Mouse (Mus musculus) hindbrain, postnatal 0 days (tissue): ENCODE measurements around the gene Mnat1. TPM values are rescaled to one million over a fixed set of nuclear protein-coding genes. Genes with fewer than 3 reads are reported as not detected.
A peak's percentile ranks its signal among the peaks of the same experiment; 100 is the strongest.

Experiments
- ATAC-seq: fragments of 200-750 bp; cut with Nextera tagmentation; 2 replicates; pipeline ENCODE4 v1.8.0; 2017; ENCODE audit warnings: mild to moderate bottlenecking, moderate TSS enrichment, moderate library complexity
- DNase-seq: peaks from one replicate; pipeline ENCODE4 v3.0.0-alpha.2; 2015; ENCODE audit warnings: low spot score
- H3K27ac ChIP-seq: fragments of 300-500 bp; sonication (generic); 2 replicates; pipeline ENCODE4 v1.5.1; 2014; ENCODE audit warnings: mild to moderate bottlenecking
- H3K27me3 ChIP-seq: fragments of 300-500 bp; sonication (generic); 2 replicates; pipeline ENCODE4 v1.6.1; 2014; ENCODE audit warnings: low read length, mixed read lengths; ENCODE audit not compliant: insufficient read depth
- H3K36me3 ChIP-seq: fragments of 300-500 bp; sonication (generic); 2 replicates; pipeline ENCODE4 v1.6.1; 2014; ENCODE audit warnings: low read length, mixed read lengths; ENCODE audit not compliant: insufficient read depth
- H3K4me1 ChIP-seq: fragments of 300-500 bp; sonication (generic); 2 replicates; pipeline ENCODE4 v1.6.1; 2014; ENCODE audit warnings: antibody characterized with exemption, low read length, mixed read lengths; ENCODE audit not compliant: insufficient read depth
- H3K4me2 ChIP-seq: fragments of 300-500 bp; sonication (generic); 2 replicates; pipeline ENCODE4 v1.6.1; 2014; ENCODE audit warnings: low read depth, mild to moderate bottlenecking, low read length, moderate library complexity, mixed read lengths
- H3K4me3 ChIP-seq: fragments of 300-500 bp; sonication (generic); 2 replicates; pipeline ENCODE4 v1.5.1; 2014; ENCODE audit warnings: low read length
- H3K9ac ChIP-seq: fragments of 300-500 bp; sonication (generic); replicated peaks from 2 replicates; pipeline ENCODE4 v1.6.1; 2014; ENCODE audit warnings: mild to moderate bottlenecking, low read length, moderate library complexity, mixed read lengths
- H3K9me3 ChIP-seq: fragments of 300-500 bp; sonication (generic); 2 replicates; pipeline ENCODE4 v1.6.1; 2016; ENCODE audit warnings: low read length, mixed read lengths
- CTCF ChIP-seq: IDR thresholded peaks from 2 replicates; pipeline ENCODE4 v1.5.1; 2016; ENCODE audit warnings: antibody characterized with exemption, control low read depth, low read depth
- WGBS: fragments of 180-500 bp; shearing (Covaris S2); extraction: QIAGEN DNeasy Blood & Tissue Kit; methylation state at CpG from one replicate; pipeline ENCODE4 v1.1.7; 2014; 5-methylcytosine and 5-hydroxymethylcytosine counted together
- polyA plus RNA-seq: library from polyadenylated mRNA; unstranded; fragments of >200 nt; fragmentation: Nextera tagmentation; extraction: Ambion mirVana; gene quantifications from 2 replicates; pipeline ENCODE4 v1.2.1, GENCODE M21; 2015
- total RNA-seq: library from RNA; depleted of rRNA; stranded (reverse); fragments of >200 nt; gene quantifications from 2 replicates; pipeline ENCODE4 v1.2.3, GENCODE M21; 2014

The Mnat1 gene
- total and polyA plus RNA-seq, 2 experiments from 2014 or later: 17.4 to 17.6 TPM

DNA sequence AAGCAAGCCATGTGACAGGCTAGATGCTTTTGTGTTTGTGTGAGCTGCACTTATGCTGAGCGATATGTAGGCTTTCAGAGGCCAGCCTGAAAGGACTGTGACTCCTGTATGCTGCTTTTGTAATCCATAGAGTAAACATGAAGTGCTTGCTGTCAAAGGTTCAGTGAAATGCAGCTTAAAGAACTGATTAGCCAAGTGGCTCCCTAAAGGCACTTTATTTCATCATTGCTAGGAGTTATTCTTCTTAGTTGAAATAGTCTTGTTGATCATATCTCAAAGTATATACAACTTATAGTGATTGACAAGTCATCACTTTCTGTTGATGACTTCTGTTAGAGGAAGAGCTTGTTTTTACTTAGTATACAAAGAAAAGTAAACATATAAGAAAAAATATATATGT, 83.9 kb downstream of the Mnat1 start:
- Histone ChIP-seq H3K27me3 (no peaks in the 10 kb centered on the region), H3K4me3 (no peak overlapping the region), H3K9ac (no peak overlapping the region), H3K9me3 (no peaks in the 10 kb centered on the region), H3K36me3 (no peaks in the 10 kb centered on the region), H3K4me2 (no peak overlapping the region), H3K27ac (no peak overlapping the region), H3K4me1 (no peaks in the 10 kb centered on the region)
- ATAC-seq: no peak
- WGBS: 78% methylated on average over 1 of the region's 1 CpGs
- DNase-seq: no peak
- TF ChIP-seq CTCF: no peak

DNA sequence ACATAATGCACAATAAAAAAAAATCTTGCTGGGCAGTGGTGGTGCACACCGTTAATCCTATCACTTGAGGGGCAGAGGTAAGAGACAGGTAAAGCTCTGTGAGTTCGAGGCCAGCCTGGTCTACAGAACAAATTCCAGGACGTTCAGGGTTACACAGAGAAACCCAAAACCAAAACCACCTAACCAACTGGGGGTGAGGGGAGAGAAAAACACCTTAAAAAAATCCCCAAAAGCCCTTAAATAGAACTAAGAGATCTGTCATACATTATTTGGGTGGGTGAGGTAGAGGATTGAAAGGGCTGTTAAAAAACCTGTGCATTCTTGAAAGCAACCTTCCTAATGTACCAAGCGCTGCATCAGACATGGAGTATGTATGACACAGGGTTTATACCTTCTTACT, 85.0 kb downstream of the Mnat1 start:
- Histone ChIP-seq H3K4me3 (no peak overlapping the region), H3K36me3 (no peaks in the 10 kb centered on the region), H3K27me3 (no peaks in the 10 kb centered on the region), H3K27ac (no peak overlapping the region), H3K4me2 (no peak overlapping the region), H3K9me3 (no peaks in the 10 kb centered on the region), H3K4me1 (no peaks in the 10 kb centered on the region), H3K9ac (no peak overlapping the region)
- ATAC-seq (no peak), DNase-seq (no peak)
- 99% methylated on average over 4 of the region's 4 CpGs for WGBS
- no peak for TF ChIP-seq CTCF

GRCm38 (mm10) chr12:73209117-73209516, 85.6 kb downstream of the Mnat1 start:
- no peak for TF ChIP-seq CTCF
- H3K36me3 ChIP-seq: no peaks in the 10 kb centered on the region
- H3K27me3 ChIP-seq: no peaks in the 10 kb centered on the region
- H3K4me2 ChIP-seq: no peak overlapping the region
- H3K9ac ChIP-seq: no peak overlapping the region
- H3K4me3 ChIP-seq: no peak overlapping the region
- WGBS: 50% methylated on average over 1 of the region's 1 CpGs
- H3K4me1 ChIP-seq: no peaks in the 10 kb centered on the region
- H3K9me3 ChIP-seq: no peaks in the 10 kb centered on the region
- DNase-seq: no peak
- ATAC-seq: no peak
- no peak overlapping the region for H3K27ac ChIP-seq

GRCm38 (mm10) chr12:73210454-73210853, 86.9 kb downstream of the Mnat1 start:
- no peak overlapping the region for H3K4me3 ChIP-seq
- TF ChIP-seq CTCF: no peak
- ATAC-seq: no peak
- no peak overlapping the region for H3K27ac ChIP-seq
- no peak overlapping the region for H3K4me2 ChIP-seq
- H3K27me3 ChIP-seq: no peaks in the 10 kb centered on the region
- no peak for DNase-seq
- H3K9ac ChIP-seq: no peak overlapping the region
- no peaks in the 10 kb centered on the region for H3K36me3 ChIP-seq
- WGBS: 88% methylated on average over 3 of the region's 3 CpGs
- H3K9me3 ChIP-seq: no peaks in the 10 kb centered on the region
- H3K4me1 ChIP-seq: no peaks in the 10 kb centered on the region

GRCm38 (mm10) chr12:73215773-73216172, 92.3 kb downstream of the Mnat1 start:
- Histone ChIP-seq H3K36me3 (peaks cover 4% of the 10 kb centered on the region; the same call in 1 of the 2 replicates), H3K27ac (no peak overlapping the region), H3K9me3 (no peaks in the 10 kb centered on the region), H3K27me3 (no peaks in the 10 kb centered on the region), H3K4me3 (no peak overlapping the region), H3K4me2 (no peak overlapping the region), H3K9ac (no peak overlapping the region), H3K4me1 (no peaks in the 10 kb centered on the region)
- 95% methylated on average over 5 of the region's 5 CpGs for WGBS
- DNase-seq (no peak), ATAC-seq (no peak)
- no peak for TF ChIP-seq CTCF

GRCm38 (mm10) chr12:73218632-73219031, 95.1 kb downstream of the Mnat1 start:
- Histone ChIP-seq H3K4me2 (no peak overlapping the region), H3K27ac (no peak overlapping the region), H3K27me3 (no peaks in the 10 kb centered on the region), H3K9ac (no peak overlapping the region), H3K9me3 (no peaks in the 10 kb centered on the region), H3K4me3 (no peak overlapping the region), H3K4me1 (no peaks in the 10 kb centered on the region), H3K36me3 (peaks cover 4% of the 10 kb centered on the region; the same call in 1 of the 2 replicates)
- DNase-seq (no peak), ATAC-seq (no peak)
- peak; percentile 22; the same call in 1 of the 2 replicates for TF ChIP-seq CTCF
- WGBS: 87% methylated on average over 5 of the region's 5 CpGs

- no peaks in the 10 kb centered on the region for H3K9me3 ChIP-seq
- H3K4me2 ChIP-seq: no peak overlapping the region
- peaks cover 4% of the 10 kb centered on the region; the same call in 1 of the 2 replicates for H3K36me3 ChIP-seq
- H3K27ac ChIP-seq: no peak overlapping the region
- 93% methylated on average over 3 of the region's 3 CpGs for WGBS
- no peak overlapping the region for H3K9ac ChIP-seq
- TF ChIP-seq CTCF: no peak
- ATAC-seq: no peak
- no peaks in the 10 kb centered on the region for H3K27me3 ChIP-seq
- no peak overlapping the region for H3K4me3 ChIP-seq
- H3K4me1 ChIP-seq: no peaks in the 10 kb centered on the region
- no peak for DNase-seq
Observed at GRCm38 (mm10) chr12:73221235-73221634, 97.7 kb downstream of the Mnat1 start.
